Mouse (Mus musculus): ENCODE measurements around the gene Gm5431.

- no peak for TF ChIP-seq EP300 (IDR thresholded peaks at IDR 0.05; ENCODE audit: low read depth)
- no peak for TF ChIP-seq CTCF (IDR thresholded peaks at IDR 0.05; ENCODE audit: low read depth)
Observed at GRCm38 (mm10) chr11:48863808-48864207, 38.2 kb downstream of the Gm5431 start.
